Mouse (Mus musculus): ENCODE measurements around the gene Olfr1016. TPM values are rescaled to one million over a fixed set of nuclear protein-coding genes. Genes with fewer than 3 reads are reported as not detected.

Olfr1016 gene
- not detected in 2 replicates for polyA plus RNA-seq (2016; fragmentation: Nextera tagmentation; extraction: Ambion mirVana)

GRCm38 (mm10) chr2:85802444-85802843 is at the start of gene Olfr1016:
TSS of gene Olfr1016 (minus strand) at chr2:85802544.
- no peak within 1 kb of the TSS for H3K9ac ChIP-seq (replicated peaks)
- no peaks in the 10 kb centered on the region for H3K9me3 ChIP-seq
- no peak within 1 kb of the TSS for H3K27ac ChIP-seq (replicated peaks)
- no peaks in the 10 kb centered on the region for H3K4me1 ChIP-seq
- WGBS, result 97% methylated on average over 2 of the region's 2 CpGs
- no peaks in the 10 kb centered on the region for H3K36me3 ChIP-seq
- no peak within 1 kb of the TSS for H3K4me2 ChIP-seq (replicated peaks)
- H3K27me3 ChIP-seq, result no peaks in the 10 kb centered on the region
- no peak within 1 kb of the TSS for H3K4me3 ChIP-seq
- ATAC-seq (ENCODE audit: low FRiP score, low read depth), result no peak

- no peaks in the 10 kb centered on the region for H3K9me3 ChIP-seq
- no peaks in the 10 kb centered on the region for H3K27me3 ChIP-seq
- H3K36me3 ChIP-seq, result no peaks in the 10 kb centered on the region
- H3K9ac ChIP-seq (replicated peaks), result no peak within 1 kb of the TSS
- ATAC-seq (ENCODE audit: low FRiP score, low read depth), result no peak
- 88% methylated on average over 1 of the region's 1 CpGs for WGBS
- H3K4me1 ChIP-seq, result no peaks in the 10 kb centered on the region
- H3K27ac ChIP-seq (replicated peaks), result no peak within 1 kb of the TSS
- no peak within 1 kb of the TSS for H3K4me2 ChIP-seq (replicated peaks)
- no peak within 1 kb of the TSS for H3K4me3 ChIP-seq
Measured at GRCm38 (mm10) chr2:85846730-85847129, 44.4 kb upstream of the Olfr1016 start, which contains the start of gene Olfr1020. TSS of gene Olfr1020 (plus strand) at chr2:85847030.

DNA sequence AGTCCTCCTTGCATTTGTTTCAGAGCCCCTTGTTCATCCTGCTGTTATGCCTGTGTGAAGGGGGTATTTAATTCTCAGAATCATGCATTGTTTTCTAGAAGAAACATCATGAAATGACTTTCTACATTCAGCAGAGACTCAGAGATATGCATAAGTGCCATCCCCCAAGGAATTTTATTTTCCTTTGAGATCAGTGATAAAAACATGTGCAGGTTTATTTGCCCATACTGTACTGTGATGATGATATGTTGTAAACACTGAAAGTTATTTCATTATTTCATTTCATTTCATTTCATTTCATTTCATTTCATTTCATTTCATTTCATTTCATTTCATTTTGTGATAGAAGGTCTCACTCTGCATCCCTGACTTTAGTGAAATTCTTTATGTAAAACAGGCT is 43.0 kb upstream of the Olfr1016 start, which contains the start of gene Olfr1019:
Gene Olfr1019, minus strand, starts transcription at position 101 of the 400 bp plus-strand sequence.
- no peaks in the 10 kb centered on the region for H3K27me3 ChIP-seq
- no peak within 1 kb of the TSS for H3K27ac ChIP-seq (replicated peaks)
- no peaks in the 10 kb centered on the region for H3K36me3 ChIP-seq
- H3K4me3 ChIP-seq, result no peak within 1 kb of the TSS
- H3K4me2 ChIP-seq (replicated peaks), result no peak within 1 kb of the TSS
- no peaks in the 10 kb centered on the region for H3K4me1 ChIP-seq
- no peak within 1 kb of the TSS for H3K9ac ChIP-seq (replicated peaks)
- no peaks in the 10 kb centered on the region for H3K9me3 ChIP-seq
- no peak for ATAC-seq (ENCODE audit: low FRiP score, low read depth)

DNA sequence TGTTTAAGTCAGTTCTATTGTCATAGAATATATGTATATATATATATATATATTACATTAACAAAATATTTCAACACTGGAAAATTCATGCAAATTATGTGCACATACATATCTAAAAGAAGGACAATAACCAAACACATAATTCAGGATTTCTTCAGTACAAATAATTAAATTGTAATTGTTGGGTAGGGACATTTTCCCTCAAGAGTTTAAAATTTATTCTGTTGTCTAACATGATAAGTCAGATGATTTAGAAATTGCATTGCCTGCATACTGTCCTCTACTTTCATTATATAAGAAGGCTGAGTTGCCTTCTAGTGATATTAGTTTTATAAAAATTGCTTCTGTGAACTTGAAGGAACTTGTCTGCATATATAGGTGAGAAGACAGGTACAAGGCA is 15.8 kb upstream of the Olfr1016 start, which contains the start of gene Olfr1018:
Gene Olfr1018, plus strand, starts transcription at position 301 of the 400 bp plus-strand sequence.
- no peaks in the 10 kb centered on the region for H3K36me3 ChIP-seq

GRCm38 (mm10) chr2:85804501-85804900 is 2.2 kb upstream of the Olfr1016 start:
- Histone ChIP-seq H3K9ac (replicated peaks) (no peak overlapping the region), H3K27me3 (no peaks in the 10 kb centered on the region), H3K4me2 (replicated peaks) (no peak overlapping the region), H3K9me3 (no peaks in the 10 kb centered on the region), H3K4me1 (no peaks in the 10 kb centered on the region), H3K36me3 (no peaks in the 10 kb centered on the region), H3K4me3 (no peak overlapping the region), H3K27ac (replicated peaks) (no peak overlapping the region)
- WGBS, result 85% methylated on average over 4 of the region's 4 CpGs
- ATAC-seq (ENCODE audit: low FRiP score, low read depth), result no peak

More for the DNA sequence above, 15.8 kb upstream of the Olfr1016 start, which contains the start of gene Olfr1018:
- Histone ChIP-seq H3K27ac (replicated peaks) (no peak within 1 kb of the TSS), H3K9ac (replicated peaks) (no peak within 1 kb of the TSS), H3K4me1 (no peaks in the 10 kb centered on the region), H3K4me2 (replicated peaks) (no peak within 1 kb of the TSS), H3K9me3 (no peaks in the 10 kb centered on the region), H3K4me3 (no peak within 1 kb of the TSS), H3K27me3 (no peaks in the 10 kb centered on the region)
- ATAC-seq (ENCODE audit: low FRiP score, low read depth), result no peak

DNA sequence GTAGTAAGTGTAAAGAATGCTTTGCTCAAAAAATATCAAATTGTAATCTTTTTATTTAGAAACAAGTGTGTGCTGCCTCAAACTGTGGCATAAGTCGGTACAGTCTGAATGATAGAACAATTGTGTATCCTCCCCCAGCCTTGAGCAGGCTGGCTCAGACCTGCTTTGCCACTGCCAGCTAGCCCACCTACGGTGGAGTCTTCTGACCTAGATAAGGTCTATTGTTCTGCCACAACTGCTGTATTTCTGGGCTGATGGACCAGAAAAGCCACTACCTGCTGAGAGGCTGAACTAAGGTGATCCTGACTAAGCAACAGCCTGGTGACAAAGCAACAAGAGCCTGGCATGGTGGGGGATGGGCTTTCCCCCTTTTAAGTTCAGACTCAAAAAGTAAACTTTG is 10.0 kb downstream of the Olfr1016 start:
- 20% methylated on average over 2 of the region's 2 CpGs for WGBS
- peak; percentile 27; the same call in 1 of the 2 replicates for ATAC-seq (ENCODE audit: low FRiP score, low read depth)
- no peaks in the 10 kb centered on the region for H3K27me3 ChIP-seq
- H3K36me3 ChIP-seq, result no peaks in the 10 kb centered on the region
- H3K27ac ChIP-seq (replicated peaks), result no peak overlapping the region
- H3K9ac ChIP-seq (replicated peaks), result no peak overlapping the region
- no peak overlapping the region for H3K4me2 ChIP-seq (replicated peaks)
- no peak overlapping the region for H3K4me3 ChIP-seq
- H3K9me3 ChIP-seq, result no peaks in the 10 kb centered on the region
- H3K4me1 ChIP-seq, result no peaks in the 10 kb centered on the region

DNA sequence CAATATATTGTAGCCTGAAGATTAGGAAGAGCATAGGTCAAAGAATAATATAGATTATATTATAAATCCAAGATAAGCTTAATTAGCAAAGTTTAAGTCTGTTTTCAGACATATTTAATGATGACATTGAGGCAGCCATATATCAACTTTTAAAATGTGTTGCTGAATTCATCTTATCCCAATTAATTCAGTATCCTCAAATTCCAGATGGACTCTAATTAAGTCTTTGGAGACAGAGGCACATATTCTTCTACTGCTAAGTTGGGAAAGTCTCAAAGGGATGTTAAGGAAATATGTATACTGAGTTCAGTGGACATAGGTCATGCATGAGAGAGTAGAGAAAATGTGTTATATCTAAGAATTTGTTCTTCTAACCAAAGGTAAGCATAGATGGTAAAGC is 20.6 kb downstream of the Olfr1016 start, which contains the start of gene Olfr1015:
Gene Olfr1015, plus strand, starts transcription at position 301 of the 400 bp plus-strand sequence.
- Histone ChIP-seq H3K4me3 (no peak within 1 kb of the TSS), H3K4me2 (replicated peaks) (no peak within 1 kb of the TSS), H3K4me1 (no peaks in the 10 kb centered on the region), H3K27me3 (no peaks in the 10 kb centered on the region), H3K27ac (replicated peaks) (no peak within 1 kb of the TSS), H3K9ac (replicated peaks) (no peak within 1 kb of the TSS), H3K36me3 (no peaks in the 10 kb centered on the region), H3K9me3 (no peaks in the 10 kb centered on the region)
- no peak for ATAC-seq (ENCODE audit: low FRiP score, low read depth)

GRCm38 (mm10) chr2:85772413-85772812 is 29.9 kb downstream of the Olfr1016 start, which contains the start of gene Olfr1014:
TSS of gene Olfr1014 (plus strand) at chr2:85772713.
- Histone ChIP-seq H3K27me3 (no peaks in the 10 kb centered on the region), H3K4me3 (no peak within 1 kb of the TSS), H3K36me3 (no peaks in the 10 kb centered on the region), H3K4me2 (replicated peaks) (no peak within 1 kb of the TSS), H3K4me1 (no peaks in the 10 kb centered on the region), H3K27ac (replicated peaks) (no peak within 1 kb of the TSS), H3K9me3 (no peaks in the 10 kb centered on the region), H3K9ac (replicated peaks) (no peak within 1 kb of the TSS)
- ATAC-seq (ENCODE audit: low FRiP score, low read depth), result no peak

- Histone ChIP-seq H3K4me2 (replicated peaks) (no peak within 1 kb of the TSS), H3K27me3 (no peaks in the 10 kb centered on the region), H3K4me3 (no peak within 1 kb of the TSS), H3K4me1 (no peaks in the 10 kb centered on the region), H3K36me3 (no peaks in the 10 kb centered on the region), H3K9me3 (no peaks in the 10 kb centered on the region), H3K27ac (replicated peaks) (no peak within 1 kb of the TSS), H3K9ac (replicated peaks) (no peak within 1 kb of the TSS)
- ATAC-seq (ENCODE audit: low FRiP score, low read depth), result no peak
Measured at GRCm38 (mm10) chr2:85766798-85767197, 35.5 kb downstream of the Olfr1016 start, which contains the start of gene Olfr1013. TSS of gene Olfr1013 (plus strand) at chr2:85767098.

DNA sequence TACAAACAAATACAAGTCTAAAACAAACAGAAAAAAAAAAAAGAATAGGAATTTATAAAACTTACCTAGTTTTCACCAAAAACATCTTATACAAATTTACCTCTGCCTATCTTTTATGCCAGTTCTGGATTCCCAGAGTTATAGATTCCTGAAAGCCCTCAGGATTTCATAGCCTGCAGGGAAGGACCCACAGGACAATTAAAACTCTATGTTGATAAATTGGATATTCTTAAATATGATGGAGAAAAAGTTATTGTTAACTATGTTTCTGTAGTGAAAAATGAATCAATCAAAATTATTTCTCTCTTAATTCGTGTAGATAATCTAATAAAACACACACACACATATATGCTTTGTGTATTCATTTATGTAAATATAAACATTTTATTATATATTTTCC is 39.7 kb downstream of the Olfr1016 start, which contains the start of gene Olfr1012:
Gene Olfr1012, minus strand, starts transcription at position 101 of the 400 bp plus-strand sequence.
- no peaks in the 10 kb centered on the region for H3K4me1 ChIP-seq
- H3K27ac ChIP-seq (replicated peaks), result no peak within 1 kb of the TSS
- ATAC-seq (ENCODE audit: low FRiP score, low read depth), result no peak
- no peak within 1 kb of the TSS for H3K4me3 ChIP-seq
- no peak within 1 kb of the TSS for H3K4me2 ChIP-seq (replicated peaks)
- H3K36me3 ChIP-seq, result no peaks in the 10 kb centered on the region
- 86% methylated on average over 1 of the region's 1 CpGs for WGBS
- no peaks in the 10 kb centered on the region for H3K9me3 ChIP-seq
- H3K27me3 ChIP-seq, result no peaks in the 10 kb centered on the region
- H3K9ac ChIP-seq (replicated peaks), result no peak within 1 kb of the TSS

GRCm38 (mm10) chr2:85753822-85754221 is 48.5 kb downstream of the Olfr1016 start:
- no peaks in the 10 kb centered on the region for H3K36me3 ChIP-seq
- no peak overlapping the region for H3K27ac ChIP-seq (replicated peaks)
- ATAC-seq (ENCODE audit: low FRiP score, low read depth), result no peak
- no peak overlapping the region for H3K9ac ChIP-seq (replicated peaks)
- H3K4me2 ChIP-seq (replicated peaks), result no peak overlapping the region
- no peaks in the 10 kb centered on the region for H3K4me1 ChIP-seq
- no peaks in the 10 kb centered on the region for H3K9me3 ChIP-seq
- WGBS, result 82% methylated on average over 4 of the region's 4 CpGs
- no peaks in the 10 kb centered on the region for H3K27me3 ChIP-seq
- H3K4me3 ChIP-seq, result no peak overlapping the region
